ENCODE assay signal across 8 mouse cellular contexts in the genomic region with DNA sequence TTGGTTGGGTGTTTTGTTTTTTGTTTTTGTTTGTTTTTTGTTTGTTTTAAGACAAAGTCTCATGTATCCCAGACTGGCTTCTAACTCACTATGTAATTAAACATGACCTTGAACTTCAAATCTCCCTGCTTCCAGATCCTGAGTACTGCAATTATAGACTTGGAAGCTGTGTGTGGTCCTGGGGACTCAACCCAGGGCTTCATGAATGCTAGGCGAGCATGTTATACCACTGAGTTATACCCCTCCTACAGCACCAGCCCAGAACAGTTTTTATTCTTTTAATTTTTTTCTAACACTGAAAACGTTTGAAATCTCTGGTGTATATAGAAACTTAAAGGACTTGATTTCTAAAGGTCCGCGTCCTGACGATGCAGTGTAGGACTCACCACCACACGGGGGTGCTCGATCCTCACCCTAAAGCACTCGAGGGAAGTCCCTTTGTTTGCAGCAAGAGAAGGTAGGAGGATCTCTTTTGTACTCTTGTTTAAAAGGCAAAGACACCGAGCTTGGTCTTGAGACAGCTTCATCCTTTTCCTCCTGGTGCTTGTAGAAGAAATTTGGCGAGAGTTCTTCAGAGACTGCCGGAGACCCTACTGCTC.
DNase-seq lines count a peak whose midpoint lies in the region; ATAC-seq lines count a peak whose summit lies in the region.

No protein-coding gene starts in this region.

- H3K9ac ChIP-seq in hindbrain, embryonic 16.5 days (ENCODE audit: low read depth, low read length) = no peak overlapping the region

- H3K27ac ChIP-seq in hindbrain, embryonic 16.5 days (ENCODE audit: low read depth, low read length) = no peak overlapping the region
- H3K27ac ChIP-seq in midbrain, embryonic 10.5 days (replicated peaks) = peak overlapping the region; percentile 78

- peak; percentile 69 for ATAC-seq in activated CD4-positive, CD25-positive, alpha-beta regulatory T cell, adult 4 months
- peak; percentile 86 for ATAC-seq in hindbrain, embryonic 16.5 days
- no peak for ATAC-seq in erythroblast, adult 5-6 weeks (replicated peaks; ENCODE audit: low FRiP score, poor library complexity, severe bottlenecking)

- WGBS in hindbrain, embryonic 16.5 days = 10% methylated on average over 11 of the region's 11 CpGs
- WGBS in midbrain, embryonic 10.5 days = 9% methylated on average over 11 of the region's 11 CpGs

- H3K36me3 ChIP-seq in hindbrain, embryonic 16.5 days (ENCODE audit: control insufficient read depth, insufficient read depth, low read length) = no peaks in the 10 kb centered on the region
- H3K36me3 ChIP-seq in midbrain, embryonic 10.5 days = no peaks in the 10 kb centered on the region

- no peaks in the 10 kb centered on the region for H3K9me3 ChIP-seq in hindbrain, embryonic 16.5 days (ENCODE audit: control insufficient read depth, low read length)
- no peaks in the 10 kb centered on the region for H3K9me3 ChIP-seq in midbrain, embryonic 10.5 days (replicated peaks)

- no peak overlapping the region for H3K4me2 ChIP-seq in hindbrain, embryonic 16.5 days (ENCODE audit: low read length)

- no peaks in the 10 kb centered on the region for H3K4me1 ChIP-seq in hindbrain, embryonic 16.5 days (ENCODE audit: control insufficient read depth, insufficient read depth, low read depth, low read length)
- H3K4me1 ChIP-seq in midbrain, embryonic 10.5 days = no peaks in the 10 kb centered on the region

- peak; percentile 89 to 91 for DNase-seq in cerebellum, postnatal 14 days
- peak; percentile 74 to 87 for DNase-seq in frontal cortex, postnatal 36 days (ENCODE audit: low spot score in 2 of 2)
- peak; percentile 58 for DNase-seq in left cerebral cortex, adult 11 months (ENCODE audit: low spot score)
- DNase-seq in midbrain, embryonic 10.5 days (ENCODE audit: low spot score) = peak; percentile 78
- DNase-seq in right cerebral cortex, postnatal 36 days (ENCODE audit: low spot score in 2 of 2) = peak; percentile 64

- no peaks in the 10 kb centered on the region for H3K27me3 ChIP-seq in hindbrain, embryonic 16.5 days (replicated peaks; ENCODE audit: control insufficient read depth, insufficient read depth, low read length)
- no peaks in the 10 kb centered on the region; the same call in 1 of the 2 replicates for H3K27me3 ChIP-seq in midbrain, embryonic 10.5 days (ENCODE audit: low read depth, poor library complexity, severe bottlenecking)

- H3K4me3 ChIP-seq in hindbrain, embryonic 16.5 days (ENCODE audit: low read length) = no peak overlapping the region
- H3K4me3 ChIP-seq in midbrain, embryonic 10.5 days = no peak overlapping the region
